Mouse (Mus musculus) lung, postnatal 0 days (tissue): ENCODE results near the gene Phlpp1.

Source experiments
- CTCF ChIP-seq: IDR thresholded peaks from 2 replicates; pipeline ENCODE4 v1.5.1; 2016; ENCODE audit warnings: antibody characterized with exemption, mild to moderate bottlenecking
- EP300 ChIP-seq: IDR thresholded peaks from 2 replicates; pipeline ENCODE4 v1.6.1; 2016; ENCODE audit warnings: antibody characterized with exemption, mild to moderate bottlenecking, control low read depth

- TF ChIP-seq CTCF (no peak), EP300 (no peak)
Measured at GRCm38 (mm10) chr1:106277286-106277685, 105.7 kb downstream of the Phlpp1 start.
